Mouse (Mus musculus): ENCODE measurements at regions not wholly inside any gene's neighbourhood (a gene's known extent, or its start where the extent isn't known, plus 50 kb on each side); places are given as distances from the start of the nearest gene placed in this dataset.

DNA sequence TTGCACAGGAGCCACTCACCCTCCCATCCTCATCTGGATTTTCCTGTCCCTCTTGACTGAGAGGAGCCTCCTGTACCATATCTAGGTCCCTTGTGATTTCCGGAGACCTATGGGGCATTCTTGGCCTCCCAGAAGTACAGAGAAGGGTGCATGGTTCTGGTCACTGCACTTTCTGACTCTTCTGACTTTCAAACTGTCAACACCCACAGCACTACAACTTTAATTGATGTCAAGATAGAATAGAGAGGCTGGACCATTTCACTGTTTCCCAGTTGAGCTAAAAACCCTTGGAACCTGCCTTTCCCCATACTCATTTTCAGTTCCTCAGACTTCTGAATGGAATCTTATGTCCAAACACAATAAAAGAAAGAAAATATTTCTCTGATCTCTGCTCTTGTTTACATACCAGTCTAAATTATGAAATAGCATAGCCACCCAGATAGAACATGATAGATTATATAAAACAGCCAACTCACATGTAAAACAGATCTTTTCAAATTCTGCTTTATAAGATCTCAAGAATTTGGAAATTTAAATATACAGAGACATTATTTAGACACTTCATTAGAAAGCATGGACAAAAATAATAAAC lies 144.2 kb downstream of the Ptger3 start:
- no peak for DNase-seq (ENCODE audit: low spot score in 2 of 2)

DNA sequence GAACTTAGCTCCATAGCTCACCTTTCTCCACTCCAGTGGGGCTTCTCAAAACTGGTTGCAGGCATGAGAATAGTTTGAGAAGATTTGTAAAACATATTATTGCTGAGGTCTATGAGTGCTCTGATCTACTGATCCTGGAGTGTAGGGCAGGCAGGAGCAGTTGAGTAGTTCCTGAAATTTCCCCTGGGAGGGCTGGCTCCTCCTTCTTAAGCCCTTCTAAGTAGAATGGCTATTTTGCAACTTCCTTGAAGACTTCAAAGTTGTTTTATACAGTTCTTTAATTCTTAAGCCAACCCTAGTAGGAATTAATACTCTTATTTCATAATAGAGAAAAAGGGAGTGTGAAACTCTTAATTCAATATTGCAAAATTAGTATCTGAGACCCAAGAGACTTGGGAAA lies 133.3 kb downstream of the Ptger3 start:
- DNase-seq (ENCODE audit: low spot score in 2 of 2), result no peak

GRCm38 (mm10) chr3:157698529-157698928 lies 131.8 kb downstream of the Ptger3 start:
- no peak for DNase-seq (ENCODE audit: low spot score in 2 of 2)

DNA sequence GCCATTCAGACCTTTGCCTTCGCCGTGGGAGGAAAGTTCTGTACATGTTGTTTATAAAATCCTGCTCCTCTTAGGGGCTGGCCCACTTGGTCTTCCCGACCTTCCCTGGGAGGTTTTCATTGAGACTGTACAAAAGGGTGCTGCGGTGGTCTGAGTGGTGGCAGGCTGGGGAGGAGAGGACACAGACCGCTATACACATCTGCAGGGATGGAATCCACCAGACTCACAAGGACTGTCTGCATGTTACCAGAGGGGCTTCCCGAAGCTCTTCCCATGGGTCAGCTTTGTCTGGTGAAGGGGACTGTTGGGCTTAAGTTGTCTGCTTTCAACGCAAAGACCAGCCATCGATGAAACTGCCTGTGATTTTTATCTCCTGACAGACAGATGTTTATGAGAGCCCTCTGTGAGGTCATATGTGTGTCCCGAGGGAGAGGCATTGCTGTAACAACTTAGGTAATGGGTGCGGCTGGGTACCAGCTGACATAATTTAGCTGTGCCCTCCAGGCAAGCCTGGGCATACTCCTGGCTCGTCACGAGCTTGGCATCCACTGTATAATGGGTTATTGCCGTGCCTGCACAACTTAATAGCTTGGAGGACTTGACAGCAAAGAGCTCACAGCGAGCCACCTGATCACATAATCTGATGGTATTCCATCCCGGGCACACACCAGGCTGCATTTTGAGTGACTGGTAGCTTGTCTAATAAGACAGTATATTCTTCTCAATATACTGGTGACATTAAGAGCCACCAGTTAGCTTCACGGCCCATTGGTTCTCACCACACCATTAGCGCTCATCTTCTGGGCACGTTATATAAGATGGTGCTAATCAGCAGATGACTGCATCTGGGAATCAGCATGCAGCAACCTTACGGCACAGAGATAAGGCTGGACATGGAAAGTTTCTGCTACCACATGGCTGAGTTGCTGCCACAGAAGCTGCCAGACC lies 128.7 kb downstream of the Ptger3 start:
- DNase-seq (ENCODE audit: low spot score in 2 of 2), result no peak

Measured in cerebellum, postnatal 4 days (tissue).